Mouse (Mus musculus) thymus, postnatal 10 days (tissue): ENCODE data around the gene Gm45521.

Source experiments
- DNase-seq, 2 experiments: peaks; one replicate each; pipeline ENCODE4 v3.0.0; 2021; ENCODE audit warnings: low spot score in 2 of 2

Gene Gm45521

GRCm38 (mm10) chr14:7957049-7957448 lies at the start of gene Gm45521:
Gene Gm45521, plus strand, starts transcription at chr14:7957288.
- no peak for DNase-seq

GRCm38 (mm10) chr14:7909472-7909871 lies 47.6 kb upstream of the Gm45521 start:
- no peak for DNase-seq

- DNase-seq = peak; percentile 19 to 27
These were observed 43.2 kb upstream of the Gm45521 start for GRCm38 (mm10) chr14:7913842-7914241.

GRCm38 (mm10) chr14:7914461-7914860 lies 42.6 kb upstream of the Gm45521 start:
- DNase-seq = no peak

- no peak for DNase-seq
These were observed 38.7 kb upstream of the Gm45521 start for GRCm38 (mm10) chr14:7918150-7918991.

- DNase-seq = no peak
These were observed 37.8 kb upstream of the Gm45521 start for GRCm38 (mm10) chr14:7919309-7919708.

- DNase-seq = no peak
These were observed 37.2 kb upstream of the Gm45521 start for GRCm38 (mm10) chr14:7919921-7920320.

- no peak for DNase-seq
These were observed 35.6 kb upstream of the Gm45521 start for GRCm38 (mm10) chr14:7921459-7921858.

GRCm38 (mm10) chr14:7923635-7924034 lies 33.5 kb upstream of the Gm45521 start:
- no peak for DNase-seq

- DNase-seq = no peak
These were observed 28.7 kb upstream of the Gm45521 start for GRCm38 (mm10) chr14:7928362-7928761.

- DNase-seq = no peak
These were observed 28.1 kb upstream of the Gm45521 start for GRCm38 (mm10) chr14:7929029-7929428.

- no peak for DNase-seq
These were observed 24.9 kb upstream of the Gm45521 start for GRCm38 (mm10) chr14:7932151-7932550.

GRCm38 (mm10) chr14:7934166-7934565 lies 22.9 kb upstream of the Gm45521 start:
- DNase-seq = no peak

GRCm38 (mm10) chr14:7937052-7937630 lies 19.9 kb upstream of the Gm45521 start:
- DNase-seq = peak; percentile 20 to 45

GRCm38 (mm10) chr14:7938809-7939784 lies 18.0 kb upstream of the Gm45521 start:
- DNase-seq = no peak

- DNase-seq = no peak
These were observed 15.7 kb upstream of the Gm45521 start for GRCm38 (mm10) chr14:7941413-7941812.

- DNase-seq = no peak
These were observed 13.8 kb upstream of the Gm45521 start for GRCm38 (mm10) chr14:7943101-7943800.

GRCm38 (mm10) chr14:7943801-7944135 lies 13.3 kb upstream of the Gm45521 start:
- no peak for DNase-seq

GRCm38 (mm10) chr14:7944349-7945039 lies 12.6 kb upstream of the Gm45521 start:
- DNase-seq = peak; percentile 34 to 65

GRCm38 (mm10) chr14:7945261-7945660 lies 11.8 kb upstream of the Gm45521 start:
- DNase-seq = no peak

- no peak for DNase-seq
These were observed 5.9 kb upstream of the Gm45521 start for GRCm38 (mm10) chr14:7951234-7951633.
